Mouse (Mus musculus) adipocyte (in vitro differentiated cells): ENCODE measurements around the gene Psmd6.
A peak's percentile ranks its signal among the peaks of the same experiment; 100 is the strongest.

Experiments
- DNase-seq: peaks from one replicate; pipeline ENCODE4 v3.0.0-alpha.2; 2016; ENCODE audit warnings: low spot score

Psmd6 gene

GRCm38 (mm10) chr14:14120230-14121096, at the start of gene Psmd6:
Psmd6 (minus strand) TSS chr14:14120984.
- DNase-seq: peak; percentile 91

DNA sequence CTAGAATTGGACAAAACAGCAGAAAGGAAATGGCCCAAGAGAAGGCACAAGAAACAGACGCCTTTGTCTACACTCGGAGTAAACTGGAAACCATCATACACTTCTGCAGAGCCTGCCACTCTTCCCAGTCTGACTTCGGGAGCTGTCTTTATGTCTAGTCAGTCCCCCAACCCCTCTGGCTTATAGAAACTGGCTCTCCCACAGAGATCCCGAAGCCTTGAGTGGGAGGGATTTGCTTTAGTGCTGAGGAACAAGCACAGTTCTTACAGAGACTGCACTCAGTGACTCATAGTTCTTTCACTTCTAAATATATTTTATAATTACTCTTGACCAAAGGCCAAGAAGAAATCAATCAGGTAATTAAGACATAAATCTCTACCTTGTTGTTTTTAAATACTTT, 10.1 kb downstream of the Psmd6 start:
- no peak for DNase-seq

DNA sequence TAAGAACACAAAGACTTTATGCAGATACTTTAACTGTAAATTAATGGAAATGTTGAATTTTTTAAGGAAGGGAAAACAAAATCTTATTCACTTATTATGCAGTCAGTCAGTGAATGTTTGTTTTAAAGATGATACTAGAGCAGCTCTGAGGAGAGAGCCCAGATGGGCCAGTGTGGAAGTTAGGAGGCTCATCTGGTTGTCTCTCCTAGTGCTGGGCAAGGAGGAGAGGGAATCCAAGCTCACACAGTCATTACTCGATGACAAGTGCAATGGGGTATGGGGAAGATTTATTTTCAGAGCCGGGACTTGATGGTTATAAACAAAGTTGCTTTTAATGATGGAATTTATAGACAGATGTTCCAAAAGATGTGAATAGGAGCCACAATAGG, 15.9 kb downstream of the Psmd6 start:
- no peak for DNase-seq

GRCm38 (mm10) chr14:14104213-14104929, 16.4 kb downstream of the Psmd6 start:
- no peak for DNase-seq

GRCm38 (mm10) chr14:14101296-14101695, 19.5 kb downstream of the Psmd6 start:
- no peak for DNase-seq

GRCm38 (mm10) chr14:14100773-14101280, 20.0 kb downstream of the Psmd6 start:
- no peak for DNase-seq

- peak; percentile 92 for DNase-seq
These were observed 22.3 kb downstream of the Psmd6 start for GRCm38 (mm10) chr14:14098330-14098980.

DNA sequence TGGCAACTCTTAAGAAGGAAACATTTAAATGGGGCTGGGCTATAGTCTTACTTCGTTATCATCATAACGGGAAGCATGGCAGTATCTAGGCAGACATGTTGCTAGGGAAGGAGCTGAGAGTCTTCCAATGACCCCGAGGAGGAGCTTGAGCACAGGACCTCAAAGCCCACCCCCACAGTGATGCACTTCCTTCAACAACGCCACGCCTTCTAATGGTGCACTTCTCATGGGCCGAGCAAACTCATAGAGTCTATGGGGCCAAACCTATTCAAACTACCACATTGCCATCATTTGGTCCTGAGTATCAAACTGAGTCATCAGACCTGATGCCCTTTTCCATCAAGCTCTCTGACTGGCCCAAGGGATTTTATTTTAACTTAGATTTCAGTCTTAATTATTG, 30.2 kb downstream of the Psmd6 start:
- no peak for DNase-seq

GRCm38 (mm10) chr14:14088016-14088791, 32.6 kb downstream of the Psmd6 start:
- no peak for DNase-seq

DNA sequence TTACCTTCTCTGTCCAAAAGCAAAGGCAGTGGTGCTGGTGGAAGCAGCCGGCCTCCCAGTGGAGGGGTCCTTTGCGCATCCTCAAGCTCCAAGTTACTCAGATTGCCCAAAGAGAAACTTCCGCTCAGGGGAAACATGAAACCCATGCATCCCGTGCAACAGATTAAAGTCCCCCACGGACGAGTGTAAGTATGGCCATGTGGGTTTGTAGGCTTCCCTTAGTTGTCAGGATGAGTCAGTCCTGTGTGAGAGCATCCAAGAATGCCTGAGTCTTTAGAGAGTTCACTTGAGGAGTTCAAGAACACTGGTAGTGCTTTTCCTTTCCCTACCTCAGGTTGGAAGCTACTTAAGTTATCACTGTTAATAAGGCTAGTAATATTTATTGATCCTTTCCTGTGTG, 33.4 kb downstream of the Psmd6 start:
- no peak for DNase-seq

- DNase-seq: no peak
These were observed 34.0 kb downstream of the Psmd6 start for GRCm38 (mm10) chr14:14086711-14087263.

- no peak for DNase-seq
These were observed 37.0 kb downstream of the Psmd6 start for GRCm38 (mm10) chr14:14083811-14084210.

- no peak for DNase-seq
These were observed 40.1 kb downstream of the Psmd6 start for GRCm38 (mm10) chr14:14080604-14081194.

DNA sequence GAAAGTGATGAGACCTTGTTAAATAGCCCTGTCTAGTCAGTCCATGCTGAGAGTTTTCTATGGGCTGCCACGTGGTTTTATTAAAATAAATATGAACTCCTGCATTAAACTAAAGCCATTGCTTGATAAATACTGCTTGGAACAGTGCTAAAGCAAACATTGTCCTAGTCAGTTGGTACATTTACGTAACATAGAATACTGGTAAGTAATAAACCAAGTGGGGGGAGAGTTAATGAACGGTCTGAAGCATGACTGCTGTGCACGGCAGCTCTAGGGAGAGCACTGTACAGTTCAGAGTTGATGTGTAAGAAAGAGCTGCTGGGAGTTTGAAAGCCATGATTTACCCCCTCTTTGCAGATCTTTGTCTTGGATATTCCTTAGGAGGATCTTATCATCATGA, 49.3 kb downstream of the Psmd6 start:
- peak; percentile 12 for DNase-seq

- DNase-seq: peak; percentile 8
These were observed 50.1 kb downstream of the Psmd6 start for GRCm38 (mm10) chr14:14070541-14071315.

GRCm38 (mm10) chr14:14068553-14068952, 52.2 kb downstream of the Psmd6 start:
- DNase-seq: no peak

GRCm38 (mm10) chr14:14067648-14068472, 52.9 kb downstream of the Psmd6 start:
- peak; percentile 62 for DNase-seq

DNA sequence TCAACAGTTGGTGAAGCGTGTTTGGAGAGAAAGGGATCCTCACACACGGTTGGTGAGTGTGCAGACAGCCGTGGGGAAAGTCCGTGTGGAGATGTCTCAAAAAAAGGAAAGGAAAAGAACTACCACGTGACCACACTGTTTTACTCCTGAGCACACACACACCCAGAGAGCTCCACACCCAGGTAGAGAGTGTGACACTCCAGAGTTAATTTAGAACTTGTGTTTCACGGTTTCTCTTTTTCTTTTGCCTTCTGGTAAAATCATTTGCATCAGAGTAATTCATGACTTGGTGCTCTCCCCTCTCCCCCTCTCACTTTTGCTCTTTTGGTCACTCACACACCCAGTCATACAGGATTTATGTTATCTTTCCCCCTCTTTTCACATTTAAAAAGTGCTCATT, 54.5 kb downstream of the Psmd6 start:
- DNase-seq: no peak

- DNase-seq: peak; percentile 16
These were observed 55.7 kb downstream of the Psmd6 start for GRCm38 (mm10) chr14:14065142-14065498.
